Mouse (Mus musculus) CH12.LX (cell line): ENCODE results near the gene Pde4d.

Experiments used
- EP300 ChIP-seq: IDR thresholded peaks from 2 replicates; pipeline ENCODE4 v1.6.1; 2011; ENCODE audit warnings: low read length, improper control_type of control experiment
- RAD21 ChIP-seq: IDR thresholded peaks from 2 replicates; pipeline ENCODE4 v1.6.1; 2011; ENCODE audit warnings: low read depth, mild to moderate bottlenecking, low read length, improper control_type of control experiment, moderate library complexity
- SMC3 ChIP-seq: IDR thresholded peaks from 2 replicates; pipeline ENCODE4 v1.6.1; 2011; ENCODE audit warnings: low read depth, low read length, improper control_type of control experiment

DNA sequence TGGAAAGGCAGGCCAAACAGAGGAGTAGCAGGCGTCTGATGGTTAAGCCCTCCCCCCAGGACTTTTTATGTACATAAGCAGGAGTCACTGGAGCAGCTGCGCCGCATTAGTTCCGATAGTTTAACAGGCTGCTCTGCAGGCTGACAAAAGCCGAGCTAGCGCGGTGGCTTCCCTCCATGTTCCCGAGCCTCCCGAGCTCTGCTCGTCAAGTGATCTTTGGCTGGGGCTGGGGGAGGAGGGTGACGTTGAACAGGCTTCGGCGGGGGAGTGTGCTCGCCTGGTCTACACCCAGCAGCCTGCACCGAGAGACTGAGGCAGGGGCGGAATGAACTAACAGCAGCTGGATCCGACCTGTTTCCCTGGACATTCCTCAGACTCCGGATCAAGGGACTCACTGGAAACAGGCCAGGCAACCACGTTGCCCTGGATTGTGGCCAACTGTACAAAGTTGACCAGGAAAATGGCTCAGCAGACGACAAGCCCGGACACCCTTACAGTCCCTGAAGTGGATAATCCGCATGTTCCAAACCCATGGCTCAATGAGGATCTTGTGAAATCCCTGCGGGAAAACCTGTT, 810.6 kb downstream of the Pde4d start:
- TF ChIP-seq SMC3 (no peak), RAD21 (no peak), EP300 (no peak)
